Mouse (Mus musculus): ENCODE results near the gene Fastk. TPM values are rescaled to one million over a fixed set of nuclear protein-coding genes. Genes with fewer than 3 reads are reported as not detected.

The Fastk gene
- polyA plus RNA-seq, 1 experiment from 2014 or later = 117 TPM

DNA sequence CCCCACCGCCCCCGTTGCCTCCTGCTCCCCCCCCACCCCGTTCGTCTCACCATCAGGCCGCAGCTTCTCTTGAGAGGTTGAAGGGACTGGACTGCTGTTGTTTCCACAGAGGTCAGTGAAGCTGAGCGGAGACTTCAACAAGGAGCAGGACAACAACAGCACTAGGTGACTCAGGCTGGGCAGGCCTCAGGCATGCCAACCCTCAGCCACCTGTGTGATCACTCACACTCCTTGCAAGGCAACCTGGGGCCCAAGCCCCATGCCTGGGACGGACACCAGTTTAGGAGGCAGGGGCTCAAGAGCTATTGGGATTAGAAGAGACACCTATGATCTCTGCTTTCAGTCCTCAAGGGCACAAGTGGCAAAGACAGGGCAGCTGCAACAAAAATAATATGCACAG is 53.2 kb downstream of the Fastk start, which contains the start of gene Atg9b:
Gene Atg9b, minus strand, starts transcription at position 280 of the 400 bp plus-strand sequence.
- Histone ChIP-seq H3K27me3 (ENCODE audit: insufficient read depth, low read length) (0 out of 2 replicates have a peak, but pooled peaks cover under 1% of the 10 kb centered on the region), H3K36me3 (ENCODE audit: insufficient read depth, low read length) (no peaks in the 10 kb centered on the region), H3K4me2 (ENCODE audit: low read length) (no peak within 1 kb of the TSS), H3K9me3 (replicated peaks; ENCODE audit: low read length) (no peaks in the 10 kb centered on the region), H3K27ac (no peak within 1 kb of the TSS), H3K4me3 (replicated peaks; ENCODE audit: low read depth, low read length) (no peak within 1 kb of the TSS), H3K4me1 (replicated peaks; ENCODE audit: insufficient read depth, low read length) (peaks cover 11% of the 10 kb centered on the region; the same call in 1 of the 2 replicates), H3K9ac (ENCODE audit: low read depth, low read length) (no peak within 1 kb of the TSS)
- no peak for TF ChIP-seq CTCF (IDR thresholded peaks at IDR 0.05; ENCODE audit: low read depth)
- 82% methylated on average over 7 of the region's 7 CpGs for WGBS
- ATAC-seq (replicated peaks; ENCODE audit: low FRiP score, low read depth) (no peak), DNase-seq (ENCODE audit: low spot score) (no peak)

DNA sequence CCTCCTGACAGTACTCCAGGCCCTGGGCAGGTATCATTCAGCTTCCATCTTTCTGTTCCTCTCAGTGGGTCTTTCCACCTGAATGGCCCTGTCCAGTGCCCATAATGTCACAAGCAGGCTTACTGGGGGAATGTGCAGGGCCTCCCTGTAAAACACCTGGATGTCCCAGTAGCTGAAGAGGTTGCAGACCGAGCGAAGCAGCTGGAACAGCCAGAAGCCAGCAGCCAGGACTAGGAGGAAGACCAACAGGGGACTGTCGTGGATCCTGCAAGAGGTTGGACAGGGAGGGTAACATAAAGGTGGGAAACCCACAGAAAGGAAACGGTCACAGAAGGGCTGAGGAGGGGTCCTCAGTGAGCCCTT is 55.4 kb downstream of the Fastk start:
- no peak for TF ChIP-seq CTCF (IDR thresholded peaks at IDR 0.05; ENCODE audit: low read depth)
- H3K27me3 ChIP-seq (ENCODE audit: insufficient read depth, low read length) = peaks cover 6% of the 10 kb centered on the region; the same call in 1 of the 2 replicates
- no peak overlapping the region for H3K9ac ChIP-seq (ENCODE audit: low read depth, low read length)
- H3K36me3 ChIP-seq (ENCODE audit: insufficient read depth, low read length) = no peaks in the 10 kb centered on the region
- H3K4me1 ChIP-seq (replicated peaks; ENCODE audit: insufficient read depth, low read length) = peaks cover 12% of the 10 kb centered on the region
- no peak overlapping the region for H3K4me3 ChIP-seq (replicated peaks; ENCODE audit: low read depth, low read length)
- ATAC-seq (replicated peaks; ENCODE audit: low FRiP score, low read depth) (no peak), DNase-seq (ENCODE audit: low spot score) (no peak)
- no peaks in the 10 kb centered on the region for H3K9me3 ChIP-seq (replicated peaks; ENCODE audit: low read length)
- no peak overlapping the region for H3K27ac ChIP-seq
- 72% methylated on average over 4 of the region's 4 CpGs for WGBS
- no peak overlapping the region for H3K4me2 ChIP-seq (ENCODE audit: low read length)

DNA sequence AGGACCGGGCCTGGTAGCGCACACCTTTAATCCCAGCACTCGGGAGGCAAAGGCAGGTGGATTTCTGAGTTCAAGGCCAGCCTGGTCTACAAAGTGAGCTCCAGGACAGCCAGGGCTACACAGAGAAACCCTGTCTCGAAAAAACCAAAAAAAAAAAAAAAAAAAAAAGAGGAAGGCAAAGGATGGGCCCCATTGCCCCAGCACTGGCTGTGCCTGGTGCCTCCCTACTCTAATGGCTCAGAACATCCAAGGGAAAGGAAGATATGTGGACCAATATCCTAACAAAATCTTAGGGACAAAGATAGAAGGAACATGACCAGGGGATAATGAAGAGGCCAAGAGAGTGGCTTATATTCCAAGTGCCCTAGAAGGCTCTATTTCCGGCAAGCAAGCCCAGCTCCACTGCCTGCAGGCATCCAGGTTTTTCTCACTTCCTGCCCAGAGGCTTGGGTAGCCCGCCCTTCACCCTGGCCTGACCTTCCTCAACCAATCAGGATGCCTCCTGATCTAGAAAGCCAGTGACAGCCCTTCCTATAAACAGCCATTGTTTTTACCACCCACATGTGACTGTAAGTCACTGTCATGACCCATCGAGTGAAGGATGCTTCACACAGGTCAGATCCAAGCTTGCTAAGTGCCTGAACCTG is 56.0 kb downstream of the Fastk start:
- H3K36me3 ChIP-seq (ENCODE audit: insufficient read depth, low read length) = no peaks in the 10 kb centered on the region
- 65% methylated on average over 6 of the region's 7 CpGs for WGBS
- TF ChIP-seq CTCF (IDR thresholded peaks at IDR 0.05; ENCODE audit: low read depth) = no peak
- peaks cover 6% of the 10 kb centered on the region; the same call in 1 of the 2 replicates for H3K27me3 ChIP-seq (ENCODE audit: insufficient read depth, low read length)
- no peak for ATAC-seq (replicated peaks; ENCODE audit: low FRiP score, low read depth)
- DNase-seq (ENCODE audit: low spot score) = peak; percentile 73
- H3K9ac ChIP-seq (ENCODE audit: low read depth, low read length) = no peak overlapping the region
- H3K4me1 ChIP-seq (replicated peaks; ENCODE audit: insufficient read depth, low read length) = peaks cover 15% of the 10 kb centered on the region
- no peaks in the 10 kb centered on the region for H3K9me3 ChIP-seq (replicated peaks; ENCODE audit: low read length)
- H3K4me2 ChIP-seq (ENCODE audit: low read length) = no peak overlapping the region
- no peak overlapping the region for H3K27ac ChIP-seq
- H3K4me3 ChIP-seq (replicated peaks; ENCODE audit: low read depth, low read length) = no peak overlapping the region

Other genes starting within 250 kb of the Fastk start
- 3.9 and 4.4 TPM in 2 replicates for gene Kcnh2, start 93.7 kb downstream of the Fastk start, polyA plus RNA-seq (2015; fragmentation: Nextera tagmentation; extraction: Ambion mirVana)
- 12.8 and 14.0 TPM in 2 replicates for gene Nos3, start 80.5 kb downstream of the Fastk start, polyA plus RNA-seq (2015; fragmentation: Nextera tagmentation; extraction: Ambion mirVana)
- 0.59 and 0.60 TPM in 2 replicates for gene Atg9b, start 53.1 kb downstream of the Fastk start, polyA plus RNA-seq (2015; fragmentation: Nextera tagmentation; extraction: Ambion mirVana)
- gene Abcb8, start 51.6 kb downstream of the Fastk start, polyA plus RNA-seq (2015; fragmentation: Nextera tagmentation; extraction: Ambion mirVana) = 48.6 and 51.7 TPM in 2 replicates
- 0.40 and 0.46 TPM in 2 replicates for gene Asic3, start 31.9 kb downstream of the Fastk start, polyA plus RNA-seq (2015; fragmentation: Nextera tagmentation; extraction: Ambion mirVana)
- 47.2 and 51.3 TPM in 2 replicates for gene Cdk5, start 21.8 kb downstream of the Fastk start, polyA plus RNA-seq (2015; fragmentation: Nextera tagmentation; extraction: Ambion mirVana)
- gene Slc4a2, start 21.4 kb downstream of the Fastk start, polyA plus RNA-seq (2015; fragmentation: Nextera tagmentation; extraction: Ambion mirVana) = 30.8 and 35.5 TPM in 2 replicates
- gene Tmub1, start 2.6 kb upstream of the Fastk start, polyA plus RNA-seq (2015; fragmentation: Nextera tagmentation; extraction: Ambion mirVana) = 27.0 and 28.0 TPM in 2 replicates
- gene Agap3, start 6.9 kb upstream of the Fastk start, polyA plus RNA-seq (2015; fragmentation: Nextera tagmentation; extraction: Ambion mirVana) = 23.9 and 26.9 TPM in 2 replicates
- 0.04 TPM in 2 replicates for gene Gbx1, start 81.9 kb upstream of the Fastk start, polyA plus RNA-seq (2015; fragmentation: Nextera tagmentation; extraction: Ambion mirVana)
- 0.69 and 0.93 TPM in 2 replicates for gene Asb10, start 95.7 kb upstream of the Fastk start, polyA plus RNA-seq (2015; fragmentation: Nextera tagmentation; extraction: Ambion mirVana)
- gene 4931409K22Rik, start 111.5 kb upstream of the Fastk start, polyA plus RNA-seq (2015; fragmentation: Nextera tagmentation; extraction: Ambion mirVana) = 0.12 and 0.19 TPM in 2 replicates
- gene Abcf2, start 132.2 kb upstream of the Fastk start, polyA plus RNA-seq (2015; fragmentation: Nextera tagmentation; extraction: Ambion mirVana) = 74.4 and 79.6 TPM in 2 replicates
- gene Chpf2, start 141.5 kb upstream of the Fastk start, polyA plus RNA-seq (2015; fragmentation: Nextera tagmentation; extraction: Ambion mirVana) = 26.0 and 27.6 TPM in 2 replicates
- gene Smarcd3, start 179.1 kb upstream of the Fastk start, polyA plus RNA-seq (2015; fragmentation: Nextera tagmentation; extraction: Ambion mirVana) = 16.4 and 19.7 TPM in 2 replicates
- gene Nub1, start 240.2 kb upstream of the Fastk start, polyA plus RNA-seq (2015; fragmentation: Nextera tagmentation; extraction: Ambion mirVana) = 35.2 and 35.3 TPM in 2 replicates